Mouse (Mus musculus) liver, embryonic 14.5 days (tissue): ENCODE measurements around the gene Ccdc117.

Experiments
- CTCF ChIP-seq: IDR thresholded peaks from 2 replicates; pipeline ENCODE4 v1.5.1; 2016; ENCODE audit warnings: antibody characterized with exemption, low read depth, control low read depth
- EP300 ChIP-seq: IDR thresholded peaks from 2 replicates; pipeline ENCODE4 v1.6.1; 2016; ENCODE audit warnings: antibody characterized with exemption, low read depth

- no peak for TF ChIP-seq CTCF
- TF ChIP-seq EP300 = no peak
Observed at GRCm38 (mm10) chr11:5495906-5496305, 46.1 kb downstream of the Ccdc117 start.
